Mouse (Mus musculus): ENCODE data around the gene Smarcd1. TPM values are rescaled to one million over a fixed set of nuclear protein-coding genes. Genes with fewer than 3 reads are reported as not detected.
"Not testable (repeated sequence)": the region's sequence is repeated elsewhere in the genome, so short reads cannot be mapped to it uniquely, and the experiment has no call there.

Gene Smarcd1
- total and polyA plus RNA-seq, 3 experiments, result 20.1 to 39.0 (median 20.6) TPM

DNA sequence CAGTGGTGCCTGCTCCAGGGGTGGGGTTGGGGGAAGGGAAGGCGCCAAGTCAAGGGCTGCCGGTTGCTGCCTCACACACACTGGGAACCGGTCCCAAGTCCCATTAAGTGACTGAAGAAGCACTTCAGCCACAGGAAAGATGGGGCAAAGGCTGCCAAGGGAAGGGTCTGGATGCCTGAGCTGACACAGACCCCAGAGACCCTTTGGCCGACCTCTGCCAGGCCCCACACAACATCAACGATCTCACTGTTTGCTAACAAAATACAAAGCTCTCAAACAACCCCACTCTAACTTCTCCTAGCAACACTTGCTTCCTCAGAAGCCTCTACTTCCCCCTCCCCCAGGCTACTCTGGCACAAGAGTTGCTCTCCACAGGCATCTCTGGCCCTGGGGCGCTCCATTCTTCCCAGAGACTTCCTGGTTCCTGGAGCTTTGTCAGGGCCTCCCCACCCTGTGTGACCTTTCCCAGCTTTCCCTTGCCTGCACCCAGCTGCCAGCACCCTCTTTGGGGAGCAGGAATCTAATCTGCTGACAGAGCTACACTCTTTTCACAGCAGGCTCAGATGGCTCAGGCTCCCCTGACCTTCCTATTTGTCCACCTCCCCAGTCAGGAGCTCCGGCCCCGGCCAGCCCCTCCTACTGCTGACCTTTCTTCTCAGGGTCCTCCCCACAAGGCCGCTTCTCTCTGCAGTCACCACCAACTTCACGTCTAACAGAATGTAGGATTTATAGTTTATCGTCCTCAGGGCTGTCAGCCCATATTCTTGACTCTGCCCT is 21.8 kb downstream of the Smarcd1 start:
- Histone ChIP-seq H3K27me3 (ENCODE audit: control insufficient read depth, insufficient read depth, low read length) (no peaks in the 10 kb centered on the region), H3K9ac (ENCODE audit: low read depth, low read length) (peak overlapping the region; percentile 33), H3K27ac (peak overlapping the region; percentile 95), H3K4me1 (ENCODE audit: control insufficient read depth, insufficient read depth, low read length) (peaks cover 14% of the 10 kb centered on the region), H3K4me3 (peak overlapping the region; percentile 26; the same call in 1 of the 2 replicates), H3K79me2 (replicated peaks; ENCODE audit: control insufficient read depth, insufficient read depth, low read length) (no peaks in the 10 kb centered on the region; the same call in 1 of the 2 replicates), H3K36me3 (ENCODE audit: control insufficient read depth, insufficient read depth, low read length) (peaks cover 3% of the 10 kb centered on the region; the same call in 1 of the 2 replicates)
- peak; percentile 74 to 83 for DNase-seq
- TF ChIP-seq POLR2A (IDR thresholded peaks at IDR 0.05; ENCODE audit: insufficient read depth, low read depth, low read length) (no peak), EP300 (IDR thresholded peaks at IDR 0.05; ENCODE audit: insufficient read depth, low read depth, low read length) (peak; percentile 53; the same call in 1 of the 2 replicates)
- intact Hi-C loops (cut with DNase I), result loop anchor here (2.0 kb wide), 2 partner anchors 21 to 49 kb away; partner anchors contain the start of genes Cers5 and Smarcd1
- 5% methylated on average over 11 of the region's 11 CpGs for whole genome bisulfite sequencing

GRCm38 (mm10) chr15:99724292-99725021 is 22.5 kb downstream of the Smarcd1 start:
- intact Hi-C loops (cut with DNase I), result loop anchor here (2.0 to 5.0 kb wide), 3 partner anchors 22 to 183 kb away; partner anchors contain the start of genes Cers5 and Smarcd1

GRCm38 (mm10) chr15:99725341-99726155 is 23.6 kb downstream of the Smarcd1 start, which contains the start of gene Cox14:
Gene Cox14 (plus strand): TSS chr15:99725618.
- Histone ChIP-seq H3K27ac (peak within 1 kb of the TSS; percentile 95), H3K27me3 (ENCODE audit: control insufficient read depth, insufficient read depth, low read length) (no peaks in the 10 kb centered on the region), H3K36me3 (ENCODE audit: control insufficient read depth, insufficient read depth, low read length) (peaks cover 3% of the 10 kb centered on the region; the same call in 1 of the 2 replicates), H3K4me3 (peak within 1 kb of the TSS; percentile 94), H3K9ac (ENCODE audit: low read depth, low read length) (peak within 1 kb of the TSS; percentile 86), H3K4me1 (ENCODE audit: control insufficient read depth, insufficient read depth, low read length) (peaks cover 14% of the 10 kb centered on the region), H3K79me2 (replicated peaks; ENCODE audit: control insufficient read depth, insufficient read depth, low read length) (no peaks in the 10 kb centered on the region; the same call in 1 of the 2 replicates)
- intact Hi-C loops (cut with DNase I), result loop anchor here (2.0 to 5.0 kb wide), 3 partner anchors 23 to 182 kb away; partner anchors contain the start of genes Cers5 and Smarcd1
- 0 out of 2 replicates have a peak, but pooled peaks have one; percentile 41 for TF ChIP-seq EP300 (IDR thresholded peaks at IDR 0.05; ENCODE audit: insufficient read depth, low read depth, low read length)
- TF ChIP-seq CTCF (IDR thresholded peaks at IDR 0.05), result peak; percentile 83
- peak; percentile 91 for TF ChIP-seq POLR2A (IDR thresholded peaks at IDR 0.05; ENCODE audit: insufficient read depth, low read depth, low read length)
- under 1% methylated on average over 68 of the region's 68 CpGs for WGBS
- DNase-seq, result peak; percentile 93 to 94

More at GRCm38 (mm10) chr15:99724292-99725021, 22.5 kb downstream of the Smarcd1 start:
- peak overlapping the region; percentile 95 for H3K27ac ChIP-seq
- TF ChIP-seq POLR2A (IDR thresholded peaks at IDR 0.05; ENCODE audit: insufficient read depth, low read depth, low read length), result peak; percentile 52
- peak; percentile 58; the same call in 1 of the 2 replicates for TF ChIP-seq EP300 (IDR thresholded peaks at IDR 0.05; ENCODE audit: insufficient read depth, low read depth, low read length)
- TF ChIP-seq CTCF (IDR thresholded peaks at IDR 0.05), result peak; percentile 72
- peak; percentile 76 to 81 for DNase-seq
- peaks cover 14% of the 10 kb centered on the region for H3K4me1 ChIP-seq (ENCODE audit: control insufficient read depth, insufficient read depth, low read length)
- H3K27me3 ChIP-seq (ENCODE audit: control insufficient read depth, insufficient read depth, low read length), result no peaks in the 10 kb centered on the region
- 3% methylated on average over 16 of the region's 16 CpGs for WGBS
- H3K36me3 ChIP-seq (ENCODE audit: control insufficient read depth, insufficient read depth, low read length), result peaks cover 3% of the 10 kb centered on the region; the same call in 1 of the 2 replicates
- peak overlapping the region; percentile 39 for H3K9ac ChIP-seq (ENCODE audit: low read depth, low read length)
- no peaks in the 10 kb centered on the region; the same call in 1 of the 2 replicates for H3K79me2 ChIP-seq (replicated peaks; ENCODE audit: control insufficient read depth, insufficient read depth, low read length)
- H3K4me3 ChIP-seq, result peak overlapping the region; percentile 43

DNA sequence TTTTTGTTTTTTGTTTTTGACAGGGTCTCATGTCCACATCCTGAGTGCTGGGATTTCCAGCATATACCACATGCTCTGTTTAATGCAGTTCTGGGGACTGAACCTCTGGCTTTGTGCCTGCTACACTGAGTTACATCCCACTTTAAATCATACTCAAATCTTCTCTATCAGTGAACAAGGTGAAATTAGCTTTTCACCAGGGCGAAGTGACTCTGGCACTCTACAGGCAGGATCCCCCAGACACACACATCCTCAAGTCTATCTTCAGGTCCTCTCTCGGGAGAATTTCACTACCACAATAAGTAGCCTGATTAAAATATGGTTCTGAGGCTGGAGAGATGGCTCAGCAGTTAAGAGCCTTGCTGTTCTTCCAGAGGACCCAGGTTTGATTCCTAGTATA is 24.6 kb downstream of the Smarcd1 start:
- peaks cover 3% of the 10 kb centered on the region; the same call in 1 of the 2 replicates for H3K36me3 ChIP-seq (ENCODE audit: control insufficient read depth, insufficient read depth, low read length)
- no peaks in the 10 kb centered on the region for H3K27me3 ChIP-seq (ENCODE audit: control insufficient read depth, insufficient read depth, low read length)
- intact Hi-C loops (cut with DNase I), result loop anchor here (5.0 kb wide), 1 partner anchor 181 kb away; no protein-coding TSS in a partner anchor
- no peaks in the 10 kb centered on the region; the same call in 1 of the 2 replicates for H3K79me2 ChIP-seq (replicated peaks; ENCODE audit: control insufficient read depth, insufficient read depth, low read length)
- 40% methylated on average over 2 of the region's 2 CpGs for WGBS
- TF ChIP-seq CTCF (IDR thresholded peaks at IDR 0.05) (no peak), EP300 (IDR thresholded peaks at IDR 0.05; ENCODE audit: insufficient read depth, low read depth, low read length) (no peak), POLR2A (IDR thresholded peaks at IDR 0.05; ENCODE audit: insufficient read depth, low read depth, low read length) (no peak)
- H3K4me3 ChIP-seq, result peak overlapping the region; percentile 94
- DNase-seq, result no peak
- peak overlapping the region; percentile 8; the same call in 1 of the 2 replicates for H3K9ac ChIP-seq (ENCODE audit: low read depth, low read length)
- H3K4me1 ChIP-seq (ENCODE audit: control insufficient read depth, insufficient read depth, low read length), result peaks cover 14% of the 10 kb centered on the region
- H3K27ac ChIP-seq, result peak overlapping the region; percentile 94; the same call in 1 of the 2 replicates

DNA sequence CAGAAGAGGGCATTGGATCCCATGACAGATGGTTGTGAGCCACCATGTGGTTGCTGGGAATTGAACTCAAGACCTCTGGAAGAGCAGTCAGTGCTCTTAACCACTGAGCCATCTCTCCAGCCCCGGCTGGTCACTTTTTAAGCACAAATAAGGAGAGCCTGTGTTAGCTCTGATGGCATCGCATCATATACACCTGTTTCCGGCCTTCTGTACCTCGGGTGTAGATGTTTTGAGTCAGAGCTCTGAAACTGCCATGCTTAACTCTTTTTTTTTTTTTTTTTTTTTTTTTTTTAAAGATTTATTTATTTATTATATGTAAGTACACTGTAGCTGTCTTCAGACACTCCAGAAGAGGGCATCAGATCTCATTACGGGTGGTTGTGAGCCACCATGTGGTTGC is 25.1 kb downstream of the Smarcd1 start:
- DNase-seq; H3K79me2 ChIP-seq (replicated peaks; ENCODE audit: control insufficient read depth, insufficient read depth, low read length); H3K27me3 ChIP-seq (ENCODE audit: control insufficient read depth, insufficient read depth, low read length); H3K4me3 ChIP-seq; H3K36me3 ChIP-seq (ENCODE audit: control insufficient read depth, insufficient read depth, low read length); H3K27ac ChIP-seq; H3K9ac ChIP-seq (ENCODE audit: low read depth, low read length): not testable (repeated sequence)
- WGBS, result 79% methylated on average over 4 of the region's 5 CpGs
- intact Hi-C loops (cut with DNase I), result loop anchor here (5.0 kb wide), 1 partner anchor 180 kb away; no protein-coding TSS in a partner anchor
- peaks cover 14% of the 10 kb centered on the region for H3K4me1 ChIP-seq (ENCODE audit: control insufficient read depth, insufficient read depth, low read length)
